In the genomic region with DNA sequence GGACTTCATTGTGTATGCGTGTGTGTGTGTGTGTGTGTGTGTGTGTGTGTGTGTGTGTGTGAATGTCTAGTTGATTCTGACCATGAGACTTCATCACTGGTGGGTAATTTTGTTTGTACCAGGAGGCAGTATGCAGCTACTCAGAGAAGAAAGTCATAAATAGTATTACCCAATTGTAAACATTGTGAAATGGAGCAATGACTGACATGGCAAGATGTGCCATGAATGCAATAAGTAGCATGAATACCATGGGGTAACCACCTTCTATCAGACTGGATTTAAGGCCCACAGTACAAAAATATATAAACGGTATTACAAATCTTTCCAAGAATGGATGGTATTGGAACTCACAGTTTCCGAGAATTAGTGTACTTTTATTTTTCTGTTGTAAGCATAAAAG, we compare ENCODE assay signal across 22 mouse cellular contexts. TPM values are rescaled to one million over a fixed set of nuclear protein-coding genes. Genes with fewer than 3 reads are reported as not detected.
A peak's percentile ranks its signal among the peaks of the same experiment; 100 is the strongest.
DNase-seq lines count a peak whose midpoint lies in the region; ATAC-seq and TF ChIP-seq lines count a peak whose summit lies in the region.
"Had no signal": no experiment of that assay in that cellular context is flagged by ENCODE, and none has a peak within 500 bp of the region (broad histone marks: within the 10 kb centered on the region; RNA-seq: fewer than 3 reads in every experiment).

No protein-coding gene starts in this region.

- ATAC-seq in granulocyte monocyte progenitor cell, adult 5-6 weeks (replicated peaks; ENCODE audit: poor library complexity, severe bottlenecking), result peak; percentile 66
- ATAC-seq in megakaryocyte, adult 5-6 weeks (ENCODE audit: poor library complexity, severe bottlenecking), result peak; percentile 50; the same call in 1 of the 2 replicates
- peak; percentile 63 for ATAC-seq in megakaryocyte progenitor cell, adult 5-6 weeks (replicated peaks; ENCODE audit: poor library complexity)
- ATAC-seq: activated CD4-positive, CD25-positive, alpha-beta regulatory T cell, adult 4 months; CD4-positive, CD25-positive, alpha-beta regulatory T cell, adult 4 months; Patski had no signal

- no peak overlapping the region for H3K4me3 ChIP-seq in layer of hippocampus, adult 2 months

- peak; percentile 47 for DNase-seq in 416B (ENCODE audit: low read depth)
- no peak for DNase-seq in layer of hippocampus, adult 2 months (ENCODE audit: low spot score in 2 of 2)
- no peak for DNase-seq in gastrocnemius, postnatal 36 days
- no peak for DNase-seq in gastrocnemius, postnatal 25 days
- DNase-seq in adrenal gland, postnatal 10 days, result no peak
- DNase-seq: adrenal gland, adult 2 months; adrenal gland, adult 8-10 months; adrenal gland, postnatal 14 days; adrenal gland, postnatal 25 days; adrenal gland, postnatal 36 days; B cell, adult 2 months; cerebellum, adult 11 months; cerebellum, adult 11-12 months; cerebellum, adult 18-20 months; cerebellum, adult 2 months had no signal

- intact Hi-C loops in gastrocnemius, postnatal 36 days (cut with DNase I), result no loop called here

- TF ChIP-seq CTCF in layer of hippocampus, adult 2 months (conservative IDR thresholded peaks at IDR 0.05), result no peak

- H3K27ac ChIP-seq in layer of hippocampus, adult 2 months, result no peak overlapping the region

RNA-seq across cellular contexts. Expression of a gene that starts 14.4 kb away (rescaled TPM):
- 59.5 and 66.3 TPM in 2 replicates for total RNA-seq in granulocyte monocyte progenitor cell, adult 5-6 weeks (2014; fragmentation: Nextera tagmentation)
- 78.7 and 84.0 TPM in 2 replicates for total RNA-seq in granulocyte monocyte progenitor cell, adult 5-6 weeks (2017)
- total RNA-seq in megakaryocyte, adult 5-6 weeks (2015), result 104 and 114 TPM in 2 replicates
- 89.8 and 93.5 TPM in 2 replicates for total RNA-seq in megakaryocyte, adult 5-6 weeks (2017)
- 92.6 and 98.7 TPM in 2 replicates for total RNA-seq in megakaryocyte progenitor cell, adult 5-6 weeks (2015)
- 73.8 and 76.9 TPM in 2 replicates for total RNA-seq in megakaryocyte progenitor cell, adult 5-6 weeks (2017)
- total RNA-seq in layer of hippocampus, adult 2 months (2021), result not detected
- total RNA-seq in gastrocnemius, postnatal 36 days (2021), result under 1 TPM; 0.20 to 0.32 TPM
- total RNA-seq in gastrocnemius, postnatal 25 days (2021), result under 1 TPM; 0.18 to 0.29 TPM
- 1 to 10 TPM in 1 of 2 experiments, under 1 TPM in 1; 0.97 to 1.2 TPM for total RNA-seq in adrenal gland, postnatal 10 days (2021)
- total RNA-seq: ES-E14 had no signal

Comparison
In these comparisons a context has a peak if more than half of its experiments do, and no peak if none do; other contexts are left out.
1. RNA of a gene that starts 14.4 kb away (total RNA-seq): 89.8 to 114 TPM in megakaryocyte, adult 5-6 weeks, 73.8 to 98.7 TPM in megakaryocyte progenitor cell, adult 5-6 weeks and 59.5 to 84.0 TPM in granulocyte monocyte progenitor cell, adult 5-6 weeks; 0.97 to 1.2 TPM in adrenal gland, postnatal 10 days, 0.20 to 0.32 TPM in gastrocnemius, postnatal 36 days, 0.18 to 0.29 TPM in gastrocnemius, postnatal 25 days and not detected in layer of hippocampus, adult 2 months; every median in the first group is over 10 times any median in the second.
2. Peak in every context shown above with its lines, with median percentiles within 50 percentile points of each other: ATAC-seq.